Mouse (Mus musculus) erythroblast, embryonic 14.5 days (primary cell): ENCODE results near the gene Sh3glb1. TPM values are rescaled to one million over a fixed set of nuclear protein-coding genes. Genes with fewer than 3 reads are reported as not detected.

Experiments used
- H3K27me3 ChIP-seq: 2 replicates; pipeline ENCODE4 v1.6.1; 2012; ENCODE audit warnings: inconsistent platforms; ENCODE audit not compliant: control insufficient read depth
- H3K36me3 ChIP-seq: 2 replicates; pipeline ENCODE4 v1.6.1; 2012; ENCODE audit warnings: mild to moderate bottlenecking, inconsistent platforms; ENCODE audit not compliant: control insufficient read depth
- H3K4me1 ChIP-seq: 2 replicates; pipeline ENCODE4 v1.6.1; 2012; ENCODE audit warnings: inconsistent platforms; ENCODE audit not compliant: control insufficient read depth
- H3K4me3 ChIP-seq: replicated peaks from 2 replicates; pipeline ENCODE3; 2012; ENCODE audit warnings: moderate library complexity, mild to moderate bottlenecking, inconsistent platforms
- H3K9me3 ChIP-seq: 2 replicates; pipeline ENCODE4 v1.6.1; 2012; ENCODE audit warnings: low read length, inconsistent platforms, mixed read lengths; ENCODE audit not compliant: control insufficient read depth
- GATA1 ChIP-seq: IDR thresholded peaks from 2 replicates; pipeline ENCODE4 v1.6.1; 2012; ENCODE audit warnings: low read length, inconsistent platforms, mixed read lengths
- TAL1 ChIP-seq: IDR thresholded peaks from 3 replicates; pipeline ENCODE4 v1.6.1; 2012; ENCODE audit warnings: low read length, inconsistent platforms, mixed read lengths
- polyA plus RNA-seq: library from polyadenylated mRNA; stranded (reverse); fragments of >175 nt; gene quantifications from 2 replicates; pipeline ENCODE4 v1.2.3, GENCODE M21; 2012

Sh3glb1 gene
- polyA plus RNA-seq, 1 experiment: 16.1 TPM

DNA sequence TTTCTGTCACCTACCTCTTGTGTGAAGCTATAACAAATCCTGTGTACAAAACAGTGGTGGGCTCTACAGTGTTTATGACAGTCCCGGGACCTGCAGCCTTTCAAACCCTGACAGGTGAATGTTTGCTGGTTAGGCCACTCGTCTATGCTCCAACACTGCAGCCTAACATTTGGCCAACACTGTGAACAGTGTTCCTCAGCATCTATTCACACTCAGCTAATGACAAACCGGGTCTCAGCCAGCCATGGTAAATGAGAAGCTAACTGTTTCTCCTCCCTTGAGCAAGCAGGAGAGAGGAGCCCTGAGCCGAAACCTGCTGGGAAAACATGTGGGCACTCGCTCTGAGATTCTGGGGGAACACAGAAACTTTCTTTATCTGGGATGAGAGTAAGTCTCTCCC, 84.9 kb downstream of the Sh3glb1 start:
- Histone ChIP-seq H3K27me3 (peaks cover 3% of the 10 kb centered on the region), H3K4me1 (peaks cover 26% of the 10 kb centered on the region), H3K36me3 (no peaks in the 10 kb centered on the region), H3K4me3 (no peak overlapping the region), H3K9me3 (no peaks in the 10 kb centered on the region)
- TF ChIP-seq GATA1 (no peak), TAL1 (no peak)

Other genes with a start within 250 kb of the Sh3glb1 start
- 0.10 and 0.11 TPM in 2 replicates for gene Hs2st1, start 150.2 kb downstream of the Sh3glb1 start, polyA plus RNA-seq
- 1.8 and 2.4 TPM in 2 replicates for gene Selenof, start 150.0 kb downstream of the Sh3glb1 start, polyA plus RNA-seq
- not detected in 2 replicates for gene Clca3a1, start 40.6 kb upstream of the Sh3glb1 start, polyA plus RNA-seq
- not detected in 2 replicates for gene Clca3a2, start 99.2 kb upstream of the Sh3glb1 start, polyA plus RNA-seq
- not detected in 2 replicates for gene Clca3b, start 129.0 kb upstream of the Sh3glb1 start, polyA plus RNA-seq
- not detected in 2 replicates for gene Clca4b, start 212.2 kb upstream of the Sh3glb1 start, polyA plus RNA-seq